Mouse (Mus musculus) right cerebral cortex, postnatal 25 days (tissue): ENCODE results near the gene Nr1h3.

Experiments
- DNase-seq: peaks from one replicate; pipeline ENCODE4 v3.0.0; 2022

Gene Nr1h3

GRCm38 (mm10) chr2:91137481-91137880 is 65.2 kb downstream of the Nr1h3 start:
- no peak for DNase-seq

GRCm38 (mm10) chr2:91136513-91137412 is 65.9 kb downstream of the Nr1h3 start:
- no peak for DNase-seq
